Mouse (Mus musculus) liver, adult 2 months (tissue): ENCODE measurements around the gene Apoc2. TPM values are rescaled to one million over a fixed set of nuclear protein-coding genes. Genes with fewer than 3 reads are reported as not detected.

Experiments
- DNase-seq: peaks from one replicate; pipeline ENCODE4 v3.0.0-alpha.2; 2011; ENCODE audit warnings: low read depth, low spot score; ENCODE audit errors: extremely low read depth
- H3K27ac ChIP-seq: fragments of 200-500 bp; replicated peaks from 2 replicates; pipeline ENCODE4 v1.5.1; 2012; ENCODE audit warnings: low read depth, mild to moderate bottlenecking, control low read depth, inconsistent platforms, low read length; ENCODE audit not compliant: insufficient read depth
- H3K27me3 ChIP-seq: fragments of 200-500 bp; 2 replicates; pipeline ENCODE4 v1.6.1; 2012; ENCODE audit warnings: mild to moderate bottlenecking, moderate library complexity, low read length, inconsistent platforms; ENCODE audit not compliant: control insufficient read depth, insufficient read depth
- H3K36me3 ChIP-seq: fragments of 200-500 bp; 2 replicates; pipeline ENCODE4 v1.6.1; 2012; ENCODE audit warnings: low read length, inconsistent platforms; ENCODE audit not compliant: control insufficient read depth, insufficient read depth
- H3K4me1 ChIP-seq: fragments of 200-500 bp; 2 replicates; pipeline ENCODE4 v1.6.1; 2011; ENCODE audit warnings: low read length; ENCODE audit not compliant: control insufficient read depth, insufficient read depth
- H3K4me3 ChIP-seq: fragments of 200-500 bp; 2 replicates; pipeline ENCODE4 v1.5.1; 2011; ENCODE audit warnings: low read depth, mild to moderate bottlenecking, control low read depth, low read length, moderate library complexity; ENCODE audit not compliant: insufficient read depth
- H3K79me2 ChIP-seq: fragments of 200-500 bp; 2 replicates; pipeline ENCODE4 v1.6.1; 2012; ENCODE audit warnings: inconsistent platforms, mild to moderate bottlenecking, low read length, moderate library complexity; ENCODE audit not compliant: control insufficient read depth, insufficient read depth
- H3K9ac ChIP-seq: fragments of 200-500 bp; 2 replicates; pipeline ENCODE4 v1.6.1; 2012; ENCODE audit warnings: low read depth, mild to moderate bottlenecking, control low read depth, inconsistent platforms, low read length
- CTCF ChIP-seq: fragments of 200-500 bp; IDR thresholded peaks from 2 replicates; pipeline ENCODE4 v1.5.1; 2011; ENCODE audit warnings: low read depth, low read length, control low read depth
- POLR2A ChIP-seq: fragments of 200-500 bp; IDR thresholded peaks from 2 replicates; pipeline ENCODE4 v1.6.1; 2011; ENCODE audit warnings: low read length, control low read depth; ENCODE audit not compliant: insufficient read depth; ENCODE audit errors: extremely low read depth
- WGBS: fragments of 180-500 bp; shearing (Covaris S2); methylation state at CpG from one replicate; pipeline ENCODE4 v1.1.7; 2018; 5-methylcytosine and 5-hydroxymethylcytosine counted together
- polyA plus RNA-seq: library from polyadenylated mRNA; depleted of rRNA; stranded (reverse); fragments of >200 nt; gene quantifications from 2 replicates; pipeline ENCODE4 v1.2.3, GENCODE M21; 2012
- total RNA-seq: library from RNA; depleted of rRNA; stranded (reverse); fragments of >200 nt; gene quantifications from 2 replicates; pipeline ENCODE4 v1.2.3, GENCODE M21; 2014

Apoc2 gene
- total and polyA plus RNA-seq, 2 experiments = 221 to 283 TPM

- Histone ChIP-seq H3K9ac (peak overlapping the region; percentile 89), H3K79me2 (peaks cover 16% of the 10 kb centered on the region), H3K4me1 (peaks cover 38% of the 10 kb centered on the region), H3K36me3 (peaks cover 20% of the 10 kb centered on the region), H3K4me3 (peak overlapping the region; percentile 90), H3K27ac (peak overlapping the region; percentile 80), H3K27me3 (no peaks in the 10 kb centered on the region)
- TF ChIP-seq POLR2A (peak; percentile 44; the same call in 1 of the 2 replicates), CTCF (peak; percentile 64)
- 1% methylated on average over 28 of the region's 28 CpGs for WGBS
- peak; percentile 75 for DNase-seq
Measured at GRCm38 (mm10) chr7:19697949-19698906, 20.5 kb upstream of the Apoc2 start.

GRCm38 (mm10) chr7:19696336-19696873 lies 18.7 kb upstream of the Apoc2 start:
- 28% methylated on average over 34 of the region's 34 CpGs for WGBS
- Histone ChIP-seq H3K36me3 (peaks cover 20% of the 10 kb centered on the region), H3K4me1 (peaks cover 23% of the 10 kb centered on the region), H3K79me2 (peaks cover 16% of the 10 kb centered on the region), H3K27ac (peak overlapping the region; percentile 80), H3K9ac (peak overlapping the region; percentile 89), H3K4me3 (peak overlapping the region; percentile 90), H3K27me3 (no peaks in the 10 kb centered on the region)
- DNase-seq = peak; percentile 57
- no peak; the same call in 1 of the 2 replicates for TF ChIP-seq CTCF
- TF ChIP-seq POLR2A = no peak

- peak overlapping the region; percentile 80 for H3K27ac ChIP-seq
- peaks cover 16% of the 10 kb centered on the region for H3K79me2 ChIP-seq
- H3K36me3 ChIP-seq = peaks cover 20% of the 10 kb centered on the region
- DNase-seq = no peak
- H3K4me3 ChIP-seq = peak overlapping the region; percentile 90
- TF ChIP-seq POLR2A = 0 out of 2 replicates have a peak, but pooled peaks have one; percentile 13
- TF ChIP-seq CTCF = peak; percentile 25
- H3K9ac ChIP-seq = peak overlapping the region; percentile 89
- peaks cover 24% of the 10 kb centered on the region for H3K4me1 ChIP-seq
- H3K27me3 ChIP-seq = no peaks in the 10 kb centered on the region
- WGBS = 27% methylated on average over 6 of the region's 6 CpGs
Measured at GRCm38 (mm10) chr7:19695881-19696280, 18.1 kb upstream of the Apoc2 start.

GRCm38 (mm10) chr7:19695213-19695594 lies 17.5 kb upstream of the Apoc2 start:
- no peak for TF ChIP-seq POLR2A
- no peak for TF ChIP-seq CTCF
- H3K27me3 ChIP-seq = no peaks in the 10 kb centered on the region
- peaks cover 20% of the 10 kb centered on the region for H3K36me3 ChIP-seq
- peaks cover 23% of the 10 kb centered on the region for H3K4me1 ChIP-seq
- H3K4me3 ChIP-seq = no peak overlapping the region
- H3K27ac ChIP-seq = peak overlapping the region; percentile 80
- peaks cover 16% of the 10 kb centered on the region for H3K79me2 ChIP-seq
- DNase-seq = peak; percentile 72
- peak overlapping the region; percentile 43 for H3K9ac ChIP-seq
- 2% methylated on average over 8 of the region's 8 CpGs for WGBS

GRCm38 (mm10) chr7:19694336-19695212 lies 16.8 kb upstream of the Apoc2 start:
- WGBS = 11% methylated on average over 10 of the region's 10 CpGs
- DNase-seq = peak; percentile 96
- Histone ChIP-seq H3K27me3 (no peaks in the 10 kb centered on the region), H3K79me2 (peaks cover 16% of the 10 kb centered on the region), H3K4me1 (peaks cover 25% of the 10 kb centered on the region), H3K27ac (peak overlapping the region; percentile 80), H3K9ac (peak overlapping the region; percentile 60), H3K4me3 (no peak overlapping the region), H3K36me3 (peaks cover 20% of the 10 kb centered on the region)
- TF ChIP-seq POLR2A = peak; percentile 41; the same call in 1 of the 2 replicates
- no peak for TF ChIP-seq CTCF
